Mouse (Mus musculus) testis, adult 2 months (tissue): ENCODE measurements around the gene Oaz1.

ENCODE experiments used
- CTCF ChIP-seq: fragments of 200-500 bp; IDR thresholded peaks from 2 replicates; pipeline ENCODE4 v1.5.1; 2012; ENCODE audit warnings: low read depth, mild to moderate bottlenecking, inconsistent platforms, low read length, moderate library complexity; ENCODE audit not compliant: control insufficient read depth, insufficient read depth, insufficient replicate concordance
- POLR2A ChIP-seq: fragments of 200-500 bp; IDR thresholded peaks from 2 replicates; pipeline ENCODE4 v1.6.1; 2012; ENCODE audit warnings: low read depth, mild to moderate bottlenecking, inconsistent platforms, low read length, moderate library complexity; ENCODE audit not compliant: control insufficient read depth

DNA sequence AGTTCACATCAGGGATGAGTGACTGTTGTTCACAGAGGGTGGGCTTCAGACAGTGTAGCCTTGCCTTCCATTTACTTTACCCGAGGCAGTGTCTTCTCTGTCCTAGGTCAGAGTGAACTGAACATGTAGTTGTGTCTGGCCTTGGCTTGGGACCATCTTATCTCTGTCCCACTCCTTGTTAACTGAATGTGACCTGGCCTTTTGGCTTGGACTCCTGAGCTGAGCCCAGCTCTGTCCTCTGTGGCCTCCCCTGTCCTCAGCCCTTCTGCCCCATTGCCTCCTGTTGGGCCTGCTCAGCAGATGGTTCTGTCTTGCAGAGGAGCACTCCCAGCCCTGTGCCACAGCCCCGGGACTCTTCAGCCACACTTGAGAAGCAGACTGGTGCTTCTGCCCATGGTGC, 38.9 kb upstream of the Oaz1 start:
- TF ChIP-seq POLR2A = no peak
- no peak for TF ChIP-seq CTCF
